Mouse (Mus musculus) stomach, postnatal 0 days (tissue): ENCODE results near the gene Mettl7a1.

Experiments
- CTCF ChIP-seq: IDR thresholded peaks from 2 replicates; pipeline ENCODE4 v1.5.1; 2016; ENCODE audit warnings: antibody characterized with exemption, low read depth, mild to moderate bottlenecking, moderate library complexity
- EP300 ChIP-seq: optimal IDR thresholded peaks from 2 replicates; pipeline ENCODE3; 2016; ENCODE audit warnings: antibody characterized with exemption

GRCm38 (mm10) chr15:100288980-100289379 lies 15.0 kb upstream of the Mettl7a1 start:
- TF ChIP-seq CTCF: no peak
- no peak for TF ChIP-seq EP300
